Mouse (Mus musculus): ENCODE data around the gene Ptpra. TPM values are rescaled to one million over a fixed set of nuclear protein-coding genes. Genes with fewer than 3 reads are reported as not detected.
"Not testable (repeated sequence)": the region's sequence is repeated elsewhere in the genome, so short reads cannot be mapped to it uniquely, and the experiment has no call there.

Ptpra gene
- total and polyA plus RNA-seq, 2 experiments from 2014 or later, result 144 to 147 TPM

DNA sequence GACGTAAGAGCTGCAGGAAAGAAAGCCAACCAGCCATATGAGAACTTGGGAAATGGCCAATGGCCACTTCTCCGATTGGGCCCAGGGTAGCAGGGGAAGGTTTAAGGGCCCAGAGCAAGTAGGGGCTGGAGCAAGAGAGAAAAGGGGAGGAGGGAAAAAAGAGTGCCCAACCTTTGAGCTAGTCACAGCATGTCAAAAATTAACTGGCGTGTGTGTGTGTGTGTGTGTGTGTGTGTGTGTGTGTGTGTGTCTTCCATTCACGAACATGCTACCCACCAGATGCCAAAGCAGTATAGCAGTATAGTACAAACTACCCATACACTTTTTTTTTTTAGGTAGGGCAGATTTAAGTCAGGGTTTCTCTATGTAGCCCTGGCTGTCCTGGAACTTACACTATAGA lies 118.8 kb downstream of the Ptpra start:
- WGBS, result 87% methylated on average over 3 of the region's 4 CpGs
- DNase-seq (ENCODE audit: low spot score) (no peak), ATAC-seq (ENCODE audit: low FRiP score) (no peak)
- H3K36me3 ChIP-seq (ENCODE audit: insufficient read depth, low read length), result peaks cover 15% of the 10 kb centered on the region
- H3K4me1 ChIP-seq (ENCODE audit: insufficient read depth, low read length), result no peaks in the 10 kb centered on the region; the same call in 1 of the 2 replicates
- H3K9me3 ChIP-seq (ENCODE audit: low read length), result no peaks in the 10 kb centered on the region
- H3K27ac ChIP-seq (ENCODE audit: low read depth, low read length), result no peak overlapping the region
- no peak overlapping the region for H3K4me2 ChIP-seq (ENCODE audit: low read depth, low read length, poor library complexity, severe bottlenecking)
- H3K4me3 ChIP-seq (ENCODE audit: low read depth, low read length), result no peak overlapping the region
- no peak overlapping the region for H3K9ac ChIP-seq (replicated peaks; ENCODE audit: low read length, poor library complexity, severe bottlenecking)
- no peaks in the 10 kb centered on the region for H3K27me3 ChIP-seq (ENCODE audit: insufficient read depth, low read length)
- no peak for TF ChIP-seq CTCF (IDR thresholded peaks at IDR 0.05)

- no peaks in the 10 kb centered on the region for H3K4me1 ChIP-seq (ENCODE audit: insufficient read depth, low read length)
- H3K4me3 ChIP-seq (ENCODE audit: low read depth, low read length), result no peak overlapping the region
- no peak for ATAC-seq (ENCODE audit: low FRiP score)
- no peak overlapping the region for H3K27ac ChIP-seq (ENCODE audit: low read depth, low read length)
- no peak for DNase-seq (ENCODE audit: low spot score)
- no peaks in the 10 kb centered on the region for H3K27me3 ChIP-seq (ENCODE audit: insufficient read depth, low read length)
- no peak overlapping the region for H3K9ac ChIP-seq (replicated peaks; ENCODE audit: low read length, poor library complexity, severe bottlenecking)
- H3K36me3 ChIP-seq (ENCODE audit: insufficient read depth, low read length), result peaks cover 15% of the 10 kb centered on the region
- H3K9me3 ChIP-seq (ENCODE audit: low read length), result no peaks in the 10 kb centered on the region
- TF ChIP-seq CTCF (IDR thresholded peaks at IDR 0.05), result no peak
- H3K4me2 ChIP-seq (ENCODE audit: low read depth, low read length, poor library complexity, severe bottlenecking), result no peak overlapping the region
These were observed 119.8 kb downstream of the Ptpra start for GRCm38 (mm10) chr2:130569926-130570325.

DNA sequence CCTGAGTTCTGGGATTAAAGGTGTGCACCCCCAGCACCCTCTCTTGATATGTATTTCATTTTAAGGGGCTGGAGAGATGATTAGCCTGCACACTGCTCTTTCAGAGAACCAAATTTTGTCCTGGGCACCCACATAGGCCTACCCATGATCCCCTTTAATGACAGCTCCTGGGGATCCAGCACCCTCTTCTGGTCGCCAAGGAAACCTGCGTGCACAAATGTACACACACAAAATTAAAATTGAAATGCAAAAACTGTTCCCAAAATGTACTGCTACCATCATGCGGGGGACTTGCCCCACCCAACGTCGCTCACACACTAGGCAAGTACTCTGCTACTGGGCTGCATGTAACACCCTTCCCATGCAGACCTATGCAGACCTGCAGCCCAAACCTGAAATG lies 124.9 kb downstream of the Ptpra start:
- 87% methylated on average over 5 of the region's 5 CpGs for WGBS
- Histone ChIP-seq H3K27ac (ENCODE audit: low read depth, low read length) (no peak overlapping the region), H3K9me3 (ENCODE audit: low read length) (no peaks in the 10 kb centered on the region), H3K9ac (replicated peaks; ENCODE audit: low read length, poor library complexity, severe bottlenecking) (no peak overlapping the region), H3K4me3 (ENCODE audit: low read depth, low read length) (no peak overlapping the region), H3K27me3 (ENCODE audit: insufficient read depth, low read length) (peaks cover 41% of the 10 kb centered on the region), H3K4me2 (ENCODE audit: low read depth, low read length, poor library complexity, severe bottlenecking) (no peak overlapping the region), H3K36me3 (ENCODE audit: insufficient read depth, low read length) (no peaks in the 10 kb centered on the region), H3K4me1 (ENCODE audit: insufficient read depth, low read length) (0 out of 2 replicates have a peak, but pooled peaks cover 6% of the 10 kb centered on the region)
- ATAC-seq (ENCODE audit: low FRiP score) (no peak), DNase-seq (ENCODE audit: low spot score) (no peak)
- TF ChIP-seq CTCF (IDR thresholded peaks at IDR 0.05), result no peak

DNA sequence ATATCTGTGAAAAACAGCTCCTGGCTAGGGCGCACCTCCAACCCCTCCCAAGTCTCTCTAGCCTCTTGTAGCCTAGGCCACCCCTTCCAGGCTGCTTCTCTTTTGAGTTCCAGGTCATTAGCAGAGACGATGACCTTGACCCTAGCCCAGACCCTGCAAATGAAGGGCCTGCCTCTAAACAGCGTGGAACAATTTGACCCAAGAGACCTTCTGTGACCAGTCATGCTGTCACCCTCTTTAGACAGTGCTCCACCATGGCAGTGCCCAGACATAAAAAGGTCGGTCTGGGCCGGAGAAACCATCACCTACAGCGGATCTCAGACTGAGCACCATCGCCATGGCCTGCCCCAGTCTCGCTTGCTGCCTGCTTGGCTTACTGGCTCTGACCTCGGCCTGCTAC lies 125.8 kb downstream of the Ptpra start, which contains the start of gene Oxt:
Gene Oxt, plus strand, starts transcription at position 301 of the 400 bp plus-strand sequence.
- H3K36me3 ChIP-seq (ENCODE audit: insufficient read depth, low read length), result no peaks in the 10 kb centered on the region
- no peak within 1 kb of the TSS; the same call in 1 of the 2 replicates for H3K9ac ChIP-seq (replicated peaks; ENCODE audit: low read length, poor library complexity, severe bottlenecking)
- H3K4me3 ChIP-seq (ENCODE audit: low read depth, low read length), result peak within 1 kb of the TSS; percentile 22; the same call in 1 of the 2 replicates
- H3K4me1 ChIP-seq (ENCODE audit: insufficient read depth, low read length), result 0 out of 2 replicates have a peak, but pooled peaks cover 12% of the 10 kb centered on the region
- H3K27me3 ChIP-seq (ENCODE audit: insufficient read depth, low read length), result peaks cover 49% of the 10 kb centered on the region
- H3K27ac ChIP-seq (ENCODE audit: low read depth, low read length), result no peak within 1 kb of the TSS
- H3K9me3 ChIP-seq (ENCODE audit: low read length), result no peaks in the 10 kb centered on the region
- DNase-seq (ENCODE audit: low spot score), result no peak
- no peak for ATAC-seq (ENCODE audit: low FRiP score)
- peak within 1 kb of the TSS; percentile 39 for H3K4me2 ChIP-seq (ENCODE audit: low read depth, low read length, poor library complexity, severe bottlenecking)
- WGBS, result 49% methylated on average over 9 of the region's 9 CpGs
- no peak for TF ChIP-seq CTCF (IDR thresholded peaks at IDR 0.05)

GRCm38 (mm10) chr2:130576564-130576963 lies 126.5 kb downstream of the Ptpra start:
- ATAC-seq (ENCODE audit: low FRiP score), result not testable (repeated sequence)
- WGBS, result 3% methylated on average over 25 of the region's 32 CpGs

DNA sequence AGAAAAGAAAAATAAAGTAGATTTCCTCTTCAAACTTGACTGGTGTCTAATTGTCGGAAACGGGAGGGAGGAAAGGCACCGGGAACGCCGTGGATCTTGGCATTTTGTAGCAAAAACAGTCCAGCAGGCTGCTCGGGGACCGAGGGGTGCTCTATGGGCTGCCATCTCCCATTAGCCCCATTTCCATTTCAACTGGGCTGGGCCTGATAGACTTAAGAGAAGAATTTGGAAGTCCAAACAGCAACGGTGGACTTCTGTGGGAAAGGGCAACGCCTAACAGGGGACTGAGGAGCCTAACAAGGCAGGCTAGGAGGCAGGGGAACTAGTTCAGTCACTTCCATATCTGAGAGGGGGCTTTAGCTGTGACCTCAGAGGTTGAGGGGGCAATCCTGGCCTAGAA lies 126.9 kb downstream of the Ptpra start:
- 7% methylated on average over 9 of the region's 9 CpGs for WGBS
- DNase-seq (ENCODE audit: low spot score), result no peak
- H3K9ac ChIP-seq (replicated peaks; ENCODE audit: low read length, poor library complexity, severe bottlenecking), result no peak overlapping the region

More at GRCm38 (mm10) chr2:130576564-130576963, 126.5 kb downstream of the Ptpra start:
- Histone ChIP-seq H3K4me1 (ENCODE audit: insufficient read depth, low read length) (0 out of 2 replicates have a peak, but pooled peaks cover 13% of the 10 kb centered on the region), H3K4me2 (ENCODE audit: low read depth, low read length, poor library complexity, severe bottlenecking) (peak overlapping the region; percentile 39), H3K4me3 (ENCODE audit: low read depth, low read length) (peak overlapping the region; percentile 22; the same call in 1 of the 2 replicates), H3K27me3 (ENCODE audit: insufficient read depth, low read length) (peaks cover 55% of the 10 kb centered on the region)
- H3K36me3 ChIP-seq (ENCODE audit: insufficient read depth, low read length); H3K27ac ChIP-seq (ENCODE audit: low read depth, low read length); H3K9ac ChIP-seq (replicated peaks; ENCODE audit: low read length, poor library complexity, severe bottlenecking); H3K9me3 ChIP-seq (ENCODE audit: low read length); DNase-seq (ENCODE audit: low spot score): not testable (repeated sequence)

More for the DNA sequence above, 126.9 kb downstream of the Ptpra start:
- TF ChIP-seq CTCF (IDR thresholded peaks at IDR 0.05), result no peak
- peak overlapping the region; percentile 22; the same call in 1 of the 2 replicates for H3K4me3 ChIP-seq (ENCODE audit: low read depth, low read length)
- H3K4me2 ChIP-seq (ENCODE audit: low read depth, low read length, poor library complexity, severe bottlenecking), result no peak overlapping the region; the same call in 1 of the 2 replicates
- ATAC-seq (ENCODE audit: low FRiP score), result no peak
- no peak overlapping the region for H3K27ac ChIP-seq (ENCODE audit: low read depth, low read length)
- no peaks in the 10 kb centered on the region for H3K9me3 ChIP-seq (ENCODE audit: low read length)
- no peaks in the 10 kb centered on the region for H3K36me3 ChIP-seq (ENCODE audit: insufficient read depth, low read length)
- 0 out of 2 replicates have a peak, but pooled peaks cover 13% of the 10 kb centered on the region for H3K4me1 ChIP-seq (ENCODE audit: insufficient read depth, low read length)
- H3K27me3 ChIP-seq (ENCODE audit: insufficient read depth, low read length), result peaks cover 60% of the 10 kb centered on the region
